Mouse (Mus musculus) brain, adult 2 months (tissue): Measurements from ENCODE around the gene Esf1.
"Not testable (repeated sequence)": the region's sequence is repeated elsewhere in the genome, so short reads cannot be mapped to it uniquely, and the experiment has no call there.

Experiments used
- DNase-seq: peaks from one replicate; pipeline ENCODE4 v3.0.0; 2011; ENCODE audit warnings: low read depth, low spot score

The Esf1 gene

GRCm38 (mm10) chr2:140170127-140170802, at the start of gene Esf1, which contains the start of gene Ndufaf5:
Esf1 (minus strand) TSS chr2:140170564.
Ndufaf5 (plus strand) TSS chr2:140170649.
- DNase-seq: peak; percentile 99

GRCm38 (mm10) chr2:140215965-140216364, 45.6 kb upstream of the Esf1 start:
- no peak for DNase-seq

GRCm38 (mm10) chr2:140215415-140215814, 45.1 kb upstream of the Esf1 start:
- DNase-seq: peak; percentile 34

- DNase-seq: no peak
Measured at GRCm38 (mm10) chr2:140214519-140215027, 44.2 kb upstream of the Esf1 start.

- DNase-seq: no peak
Measured at GRCm38 (mm10) chr2:140203756-140204155, 33.4 kb upstream of the Esf1 start.

- DNase-seq: peak; percentile 75
Measured at GRCm38 (mm10) chr2:140202573-140202972, 32.2 kb upstream of the Esf1 start.

GRCm38 (mm10) chr2:140200713-140201112, 30.3 kb upstream of the Esf1 start:
- peak; percentile 56 for DNase-seq

- DNase-seq: not testable (repeated sequence)
Measured at GRCm38 (mm10) chr2:140185685-140186210, 15.4 kb upstream of the Esf1 start.

- peak; percentile 47 for DNase-seq
Measured at GRCm38 (mm10) chr2:140170803-140171553, 614 bp upstream of the Esf1 start.

GRCm38 (mm10) chr2:140169057-140169456, 1.3 kb downstream of the Esf1 start:
- no peak for DNase-seq

- no peak for DNase-seq
Measured at GRCm38 (mm10) chr2:140163351-140163854, 7.0 kb downstream of the Esf1 start.

- peak; percentile 30 for DNase-seq
Measured at GRCm38 (mm10) chr2:140159186-140159730, 11.1 kb downstream of the Esf1 start.

- not testable (repeated sequence) for DNase-seq
Measured at GRCm38 (mm10) chr2:140151743-140152142, 18.6 kb downstream of the Esf1 start, which contains the start of gene Gm17374. Gm17374 (plus strand) TSS chr2:140152043.

- no peak for DNase-seq
Measured at GRCm38 (mm10) chr2:140125516-140125915, 44.8 kb downstream of the Esf1 start.

GRCm38 (mm10) chr2:140113851-140114250, 56.5 kb downstream of the Esf1 start:
- peak; percentile 71 for DNase-seq

- DNase-seq: no peak
Measured at GRCm38 (mm10) chr2:140108945-140109344, 61.4 kb downstream of the Esf1 start.

GRCm38 (mm10) chr2:140107641-140108040, 62.7 kb downstream of the Esf1 start:
- DNase-seq: no peak

GRCm38 (mm10) chr2:140104951-140105350, 65.4 kb downstream of the Esf1 start:
- DNase-seq: peak; percentile 16

GRCm38 (mm10) chr2:140100551-140101474, 69.6 kb downstream of the Esf1 start:
- no peak for DNase-seq

GRCm38 (mm10) chr2:140099971-140100370, 70.4 kb downstream of the Esf1 start:
- DNase-seq: no peak

GRCm38 (mm10) chr2:140097131-140097591, 73.2 kb downstream of the Esf1 start:
- no peak for DNase-seq
